Mouse (Mus musculus): ENCODE measurements around the gene Rpl18. TPM values are rescaled to one million over a fixed set of nuclear protein-coding genes. Genes with fewer than 3 reads are reported as not detected.

Rpl18 gene
- polyA plus RNA-seq (2014; fragmentation: Nextera tagmentation; extraction: Ambion mirVana) = 1,227 and 1,272 TPM in 2 replicates

DNA sequence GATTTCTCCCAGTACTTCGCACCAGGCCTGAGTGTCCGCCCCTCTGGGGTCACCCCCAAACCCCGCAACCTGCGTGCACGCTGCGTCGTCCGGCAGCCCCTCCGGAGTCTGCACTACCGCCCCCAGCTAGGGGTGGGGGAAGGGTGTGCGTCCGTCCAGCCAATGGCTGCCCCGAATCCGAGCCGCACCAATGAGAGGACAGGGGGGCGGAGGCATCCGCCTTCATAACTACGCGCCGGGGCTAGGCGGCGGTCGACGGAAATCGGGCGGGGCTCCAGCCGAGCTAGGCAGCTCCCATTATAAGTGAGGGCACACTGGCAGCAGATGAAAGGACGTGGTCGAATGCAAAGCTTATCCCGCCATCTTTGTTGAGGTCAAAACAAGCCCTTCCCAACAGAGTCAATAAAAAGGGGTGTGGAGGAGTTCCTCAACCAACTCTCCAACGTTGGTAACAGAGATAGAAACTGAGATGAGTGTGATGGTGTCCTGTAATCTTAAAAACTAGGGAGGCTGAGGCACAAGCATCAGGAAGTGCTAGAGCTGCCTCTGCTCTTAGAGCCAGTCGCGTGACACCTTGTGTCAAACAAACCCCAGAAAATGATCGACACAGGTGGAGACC, at the start of gene Rpl18:
TSS of gene Rpl18 (plus strand) at position 368 of the 619 bp plus-strand sequence.
- 5% methylated on average over 34 of the region's 34 CpGs for WGBS
- Histone ChIP-seq H3K9ac (replicated peaks; ENCODE audit: low read depth, low read length) (peak within 1 kb of the TSS; percentile 58), H3K27ac (ENCODE audit: low read length) (peak within 1 kb of the TSS; percentile 89), H3K4me1 (ENCODE audit: control insufficient read depth, insufficient read depth, low read length) (peaks cover 47% of the 10 kb centered on the region), H3K4me2 (replicated peaks; ENCODE audit: low read depth, low read length) (peak within 1 kb of the TSS; percentile 87), H3K36me3 (ENCODE audit: control insufficient read depth, insufficient read depth, low read length) (peaks cover 41% of the 10 kb centered on the region), H3K4me3 (ENCODE audit: low read depth, low read length) (peak within 1 kb of the TSS; percentile 97), H3K27me3 (ENCODE audit: control insufficient read depth, insufficient read depth, low read length) (no peaks in the 10 kb centered on the region), H3K9me3 (ENCODE audit: control insufficient read depth, low read depth, low read length) (no peaks in the 10 kb centered on the region)
- peak; percentile 90 for ATAC-seq (ENCODE audit: insufficient number of reproducible peaks, insufficient read depth, low FRiP score, low read depth)

GRCm38 (mm10) chr7:45666161-45666560, 49.1 kb upstream of the Rpl18 start, which contains the start of gene Fut2:
Gene Fut2 (minus strand): TSS chr7:45666394.
- H3K27me3 ChIP-seq (ENCODE audit: control insufficient read depth, insufficient read depth, low read length) = no peaks in the 10 kb centered on the region
- peak within 1 kb of the TSS; percentile 14; the same call in 1 of the 2 replicates for H3K4me2 ChIP-seq (replicated peaks; ENCODE audit: low read depth, low read length)
- H3K27ac ChIP-seq (ENCODE audit: low read length) = no peak within 1 kb of the TSS
- no peaks in the 10 kb centered on the region for H3K9me3 ChIP-seq (ENCODE audit: control insufficient read depth, low read depth, low read length)
- H3K4me1 ChIP-seq (ENCODE audit: control insufficient read depth, insufficient read depth, low read length) = peaks cover 18% of the 10 kb centered on the region; the same call in 1 of the 2 replicates
- H3K4me3 ChIP-seq (ENCODE audit: low read depth, low read length) = no peak within 1 kb of the TSS
- H3K36me3 ChIP-seq (ENCODE audit: control insufficient read depth, insufficient read depth, low read length) = no peaks in the 10 kb centered on the region
- no peak within 1 kb of the TSS for H3K9ac ChIP-seq (replicated peaks; ENCODE audit: low read depth, low read length)
- 0 out of 2 replicates have a peak, but pooled peaks have one; percentile 21 for ATAC-seq (ENCODE audit: insufficient number of reproducible peaks, insufficient read depth, low FRiP score, low read depth)
- WGBS = 73% methylated on average over 7 of the region's 7 CpGs

GRCm38 (mm10) chr7:45667761-45668160, 47.5 kb upstream of the Rpl18 start:
- H3K4me1 ChIP-seq (ENCODE audit: control insufficient read depth, insufficient read depth, low read length) = peaks cover 18% of the 10 kb centered on the region; the same call in 1 of the 2 replicates
- WGBS = 76% methylated on average over 14 of the region's 14 CpGs
- no peak overlapping the region for H3K27ac ChIP-seq (ENCODE audit: low read length)
- H3K4me2 ChIP-seq (replicated peaks; ENCODE audit: low read depth, low read length) = no peak overlapping the region
- H3K27me3 ChIP-seq (ENCODE audit: control insufficient read depth, insufficient read depth, low read length) = no peaks in the 10 kb centered on the region
- ATAC-seq (ENCODE audit: insufficient number of reproducible peaks, insufficient read depth, low FRiP score, low read depth) = no peak
- no peaks in the 10 kb centered on the region for H3K9me3 ChIP-seq (ENCODE audit: control insufficient read depth, low read depth, low read length)
- no peak overlapping the region for H3K4me3 ChIP-seq (ENCODE audit: low read depth, low read length)
- H3K9ac ChIP-seq (replicated peaks; ENCODE audit: low read depth, low read length) = no peak overlapping the region
- H3K36me3 ChIP-seq (ENCODE audit: control insufficient read depth, insufficient read depth, low read length) = no peaks in the 10 kb centered on the region

DNA sequence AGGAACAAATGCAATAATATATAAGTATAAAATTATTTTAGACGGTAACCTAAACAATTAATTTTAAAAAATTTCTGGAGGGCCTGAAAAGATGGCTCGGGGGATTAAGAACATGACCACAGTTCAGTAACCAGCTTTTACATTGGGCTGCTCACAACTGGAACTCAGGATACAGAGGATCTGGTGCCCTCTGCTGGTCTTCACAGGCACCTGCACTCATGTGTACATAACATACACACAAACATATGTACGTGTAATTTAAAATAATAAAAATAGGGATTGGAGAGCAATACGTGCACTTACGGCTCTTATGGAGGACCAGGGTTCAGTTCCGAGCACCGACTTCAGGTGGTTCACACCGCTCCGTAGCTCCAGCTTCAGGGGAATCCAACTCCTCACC, 46.3 kb upstream of the Rpl18 start:
- Histone ChIP-seq H3K9me3 (ENCODE audit: control insufficient read depth, low read depth, low read length) (no peaks in the 10 kb centered on the region), H3K36me3 (ENCODE audit: control insufficient read depth, insufficient read depth, low read length) (no peaks in the 10 kb centered on the region), H3K4me1 (ENCODE audit: control insufficient read depth, insufficient read depth, low read length) (peaks cover 18% of the 10 kb centered on the region; the same call in 1 of the 2 replicates), H3K9ac (replicated peaks; ENCODE audit: low read depth, low read length) (no peak overlapping the region), H3K27ac (ENCODE audit: low read length) (no peak overlapping the region), H3K4me3 (ENCODE audit: low read depth, low read length) (no peak overlapping the region), H3K27me3 (ENCODE audit: control insufficient read depth, insufficient read depth, low read length) (no peaks in the 10 kb centered on the region), H3K4me2 (replicated peaks; ENCODE audit: low read depth, low read length) (no peak overlapping the region)
- 94% methylated on average over 9 of the region's 9 CpGs for WGBS
- no peak for ATAC-seq (ENCODE audit: insufficient number of reproducible peaks, insufficient read depth, low FRiP score, low read depth)

- Histone ChIP-seq H3K27me3 (ENCODE audit: control insufficient read depth, insufficient read depth, low read length) (no peaks in the 10 kb centered on the region), H3K27ac (ENCODE audit: low read length) (0 out of 2 replicates have a peak overlapping the region, but pooled peaks have one; percentile 10), H3K4me3 (ENCODE audit: low read depth, low read length) (no peak overlapping the region), H3K9me3 (ENCODE audit: control insufficient read depth, low read depth, low read length) (no peaks in the 10 kb centered on the region), H3K4me1 (ENCODE audit: control insufficient read depth, insufficient read depth, low read length) (peaks cover 6% of the 10 kb centered on the region; the same call in 1 of the 2 replicates), H3K36me3 (ENCODE audit: control insufficient read depth, insufficient read depth, low read length) (no peaks in the 10 kb centered on the region), H3K9ac (replicated peaks; ENCODE audit: low read depth, low read length) (no peak overlapping the region), H3K4me2 (replicated peaks; ENCODE audit: low read depth, low read length) (no peak overlapping the region)
- peak; percentile 62 for ATAC-seq (ENCODE audit: insufficient number of reproducible peaks, insufficient read depth, low FRiP score, low read depth)
- WGBS = 50% methylated on average over 7 of the region's 7 CpGs
Observed at GRCm38 (mm10) chr7:45677627-45678295, 37.5 kb upstream of the Rpl18 start.

- no peaks in the 10 kb centered on the region for H3K9me3 ChIP-seq (ENCODE audit: control insufficient read depth, low read depth, low read length)
- no peak overlapping the region for H3K4me3 ChIP-seq (ENCODE audit: low read depth, low read length)
- H3K4me1 ChIP-seq (ENCODE audit: control insufficient read depth, insufficient read depth, low read length) = peaks cover 6% of the 10 kb centered on the region; the same call in 1 of the 2 replicates
- no peak overlapping the region for H3K27ac ChIP-seq (ENCODE audit: low read length)
- H3K4me2 ChIP-seq (replicated peaks; ENCODE audit: low read depth, low read length) = no peak overlapping the region
- H3K27me3 ChIP-seq (ENCODE audit: control insufficient read depth, insufficient read depth, low read length) = no peaks in the 10 kb centered on the region
- no peak overlapping the region for H3K9ac ChIP-seq (replicated peaks; ENCODE audit: low read depth, low read length)
- H3K36me3 ChIP-seq (ENCODE audit: control insufficient read depth, insufficient read depth, low read length) = no peaks in the 10 kb centered on the region
- 85% methylated on average over 14 of the region's 14 CpGs for WGBS
- ATAC-seq (ENCODE audit: insufficient number of reproducible peaks, insufficient read depth, low FRiP score, low read depth) = no peak
Observed at GRCm38 (mm10) chr7:45678513-45678912, 36.7 kb upstream of the Rpl18 start.

GRCm38 (mm10) chr7:45679966-45680621, 35.2 kb upstream of the Rpl18 start:
- no peak overlapping the region for H3K4me3 ChIP-seq (ENCODE audit: low read depth, low read length)
- H3K9me3 ChIP-seq (ENCODE audit: control insufficient read depth, low read depth, low read length) = no peaks in the 10 kb centered on the region
- H3K4me2 ChIP-seq (replicated peaks; ENCODE audit: low read depth, low read length) = no peak overlapping the region
- H3K27ac ChIP-seq (ENCODE audit: low read length) = peak overlapping the region; percentile 48; the same call in 1 of the 2 replicates
- no peak overlapping the region for H3K9ac ChIP-seq (replicated peaks; ENCODE audit: low read depth, low read length)
- peaks cover 10% of the 10 kb centered on the region; the same call in 1 of the 2 replicates for H3K4me1 ChIP-seq (ENCODE audit: control insufficient read depth, insufficient read depth, low read length)
- 66% methylated on average over 14 of the region's 14 CpGs for WGBS
- ATAC-seq (ENCODE audit: insufficient number of reproducible peaks, insufficient read depth, low FRiP score, low read depth) = no peak
- H3K36me3 ChIP-seq (ENCODE audit: control insufficient read depth, insufficient read depth, low read length) = no peaks in the 10 kb centered on the region
- H3K27me3 ChIP-seq (ENCODE audit: control insufficient read depth, insufficient read depth, low read length) = no peaks in the 10 kb centered on the region

GRCm38 (mm10) chr7:45681046-45681736, 34.1 kb upstream of the Rpl18 start:
- Histone ChIP-seq H3K9ac (replicated peaks; ENCODE audit: low read depth, low read length) (no peak overlapping the region), H3K27ac (ENCODE audit: low read length) (no peak overlapping the region), H3K27me3 (ENCODE audit: control insufficient read depth, insufficient read depth, low read length) (no peaks in the 10 kb centered on the region), H3K9me3 (ENCODE audit: control insufficient read depth, low read depth, low read length) (no peaks in the 10 kb centered on the region), H3K4me1 (ENCODE audit: control insufficient read depth, insufficient read depth, low read length) (peaks cover 21% of the 10 kb centered on the region), H3K4me2 (replicated peaks; ENCODE audit: low read depth, low read length) (no peak overlapping the region), H3K36me3 (ENCODE audit: control insufficient read depth, insufficient read depth, low read length) (no peaks in the 10 kb centered on the region), H3K4me3 (ENCODE audit: low read depth, low read length) (no peak overlapping the region)
- WGBS = 81% methylated on average over 8 of the region's 8 CpGs
- no peak for ATAC-seq (ENCODE audit: insufficient number of reproducible peaks, insufficient read depth, low FRiP score, low read depth)
